Mouse (Mus musculus) brain, embryonic 18.5 days (tissue): ENCODE results near the gene Dhx57.

Experiments used
- DNase-seq: peaks from one replicate; pipeline ENCODE4 v3.0.0-alpha.2; 2012; ENCODE audit warnings: low read depth, low spot score

The Dhx57 gene

DNA sequence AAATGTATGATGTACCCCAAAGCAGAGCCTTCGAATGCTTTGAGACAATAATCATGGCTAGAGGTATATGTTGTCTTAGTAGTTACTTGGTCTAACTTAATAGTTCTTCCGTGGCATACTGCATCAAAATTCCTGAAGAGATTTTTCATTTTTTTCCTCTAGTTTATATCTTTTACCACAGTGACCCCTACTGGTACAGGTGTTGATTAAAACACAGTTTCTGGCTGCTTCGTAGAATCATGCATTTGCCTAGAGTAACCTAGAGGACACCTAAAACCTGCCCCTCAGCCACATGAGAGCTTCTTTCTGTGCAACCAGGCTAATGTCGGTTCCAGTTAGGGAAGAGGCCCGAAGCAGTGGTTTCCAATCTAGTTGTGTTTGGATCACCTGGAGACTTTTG is 97.2 kb downstream of the Dhx57 start:
- DNase-seq, result no peak
